Mouse (Mus musculus) thymus, postnatal 0 days (tissue): Measurements from ENCODE around the gene Scaf8. TPM values are rescaled to one million over a fixed set of nuclear protein-coding genes. Genes with fewer than 3 reads are reported as not detected.
"Not testable (repeated sequence)": the region's sequence is repeated elsewhere in the genome, so short reads cannot be mapped to it uniquely, and the experiment has no call there.

ENCODE experiments used
- DNase-seq: peaks from one replicate; pipeline ENCODE4 v3.0.0-alpha.2; 2015; ENCODE audit warnings: low spot score
- polyA plus RNA-seq: library from polyadenylated mRNA; unstranded; fragments of >200 nt; fragmentation: Nextera tagmentation; extraction: Ambion mirVana; gene quantifications from 2 replicates; pipeline ENCODE4 v1.2.1, GENCODE M21; 2015

The Scaf8 gene
- polyA plus RNA-seq, result 19.1 and 19.2 TPM in 2 replicates

DNA sequence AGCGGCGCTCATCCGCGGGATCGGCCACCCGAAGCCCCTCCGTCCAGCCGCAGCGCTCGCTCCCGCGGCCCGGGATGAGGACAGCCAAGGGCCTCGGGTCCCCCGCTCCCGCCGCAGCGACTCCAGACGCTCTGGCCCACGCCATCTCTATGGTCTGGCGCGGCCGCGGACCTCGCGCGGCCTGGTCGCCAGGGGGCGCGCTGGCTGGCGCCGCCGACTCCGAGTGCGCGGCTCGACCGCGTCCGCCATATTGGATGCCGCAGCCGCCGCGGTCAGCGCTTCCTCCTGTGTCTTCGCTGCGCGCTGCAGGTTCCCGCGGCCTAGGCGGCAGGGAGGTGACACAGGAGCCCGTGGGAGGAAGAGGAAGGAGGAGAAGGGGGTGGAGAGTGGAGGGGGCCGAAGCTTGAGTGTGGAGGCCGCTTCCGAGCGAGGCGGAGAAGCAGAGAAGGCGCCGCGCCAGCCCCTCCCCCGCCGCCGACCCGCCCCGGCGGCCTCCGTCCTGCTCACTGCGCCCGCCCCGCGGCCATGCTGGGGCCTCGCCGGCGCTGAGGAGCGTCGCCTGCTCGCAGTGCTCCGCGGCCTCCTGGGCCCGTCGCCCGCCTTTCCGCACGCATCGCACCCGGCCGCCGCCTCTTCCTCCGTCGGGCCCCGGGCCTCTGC is at the start of gene Scaf8:
Gene Scaf8, plus strand, starts transcription at position 253 of the 660 bp plus-strand sequence.
- peak; percentile 93 for DNase-seq

- DNase-seq, result no peak
These were observed 39.5 kb upstream of the Scaf8 start for GRCm38 (mm10) chr17:3075166-3075872.

GRCm38 (mm10) chr17:3075873-3076245 is 38.9 kb upstream of the Scaf8 start:
- no peak for DNase-seq

GRCm38 (mm10) chr17:3077936-3078335 is 36.8 kb upstream of the Scaf8 start:
- DNase-seq, result not testable (repeated sequence)

DNA sequence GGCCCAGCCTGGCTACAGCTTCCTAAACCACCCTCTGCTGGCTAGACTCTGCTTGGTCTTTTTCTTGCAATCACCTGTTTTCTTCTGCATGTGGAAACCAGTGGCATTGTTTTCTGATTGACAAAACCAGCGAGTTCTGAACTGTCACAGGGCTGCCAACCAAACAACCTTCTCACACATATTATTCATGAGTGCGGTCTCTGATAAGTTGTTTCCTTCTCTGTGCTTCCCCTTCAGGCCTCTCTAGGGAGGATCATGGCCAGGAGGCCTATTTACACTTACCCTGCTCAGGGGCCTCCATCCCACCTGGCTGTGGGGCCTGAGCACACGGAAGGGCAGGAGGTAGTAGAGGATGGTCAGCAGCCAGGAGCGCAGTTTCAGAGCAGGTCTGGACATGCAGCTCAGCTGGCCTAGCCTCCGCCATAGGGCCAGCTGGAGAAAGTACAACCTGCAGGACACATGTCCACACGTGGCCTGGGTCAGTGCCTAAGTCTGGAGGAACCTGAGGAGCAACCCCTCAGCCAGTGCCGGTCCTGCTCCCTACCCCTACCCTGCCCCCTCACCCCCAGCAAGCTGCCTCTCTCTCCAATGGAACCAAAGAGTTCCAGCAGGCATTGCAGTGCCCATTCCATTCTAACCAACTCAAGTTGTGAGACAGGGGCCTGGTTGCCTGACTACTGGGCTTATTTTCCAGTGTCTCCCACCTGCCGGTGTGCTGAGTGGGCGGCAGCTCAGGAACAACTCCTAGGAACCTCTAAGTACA is 34.0 kb upstream of the Scaf8 start:
- not testable (repeated sequence) for DNase-seq

GRCm38 (mm10) chr17:3081512-3082100 is 33.2 kb upstream of the Scaf8 start:
- DNase-seq, result not testable (repeated sequence)

GRCm38 (mm10) chr17:3082125-3082755 is 32.5 kb upstream of the Scaf8 start:
- peak; percentile 45 for DNase-seq

- peak; percentile 64 for DNase-seq
These were observed 31.7 kb upstream of the Scaf8 start for GRCm38 (mm10) chr17:3082756-3083749.

DNA sequence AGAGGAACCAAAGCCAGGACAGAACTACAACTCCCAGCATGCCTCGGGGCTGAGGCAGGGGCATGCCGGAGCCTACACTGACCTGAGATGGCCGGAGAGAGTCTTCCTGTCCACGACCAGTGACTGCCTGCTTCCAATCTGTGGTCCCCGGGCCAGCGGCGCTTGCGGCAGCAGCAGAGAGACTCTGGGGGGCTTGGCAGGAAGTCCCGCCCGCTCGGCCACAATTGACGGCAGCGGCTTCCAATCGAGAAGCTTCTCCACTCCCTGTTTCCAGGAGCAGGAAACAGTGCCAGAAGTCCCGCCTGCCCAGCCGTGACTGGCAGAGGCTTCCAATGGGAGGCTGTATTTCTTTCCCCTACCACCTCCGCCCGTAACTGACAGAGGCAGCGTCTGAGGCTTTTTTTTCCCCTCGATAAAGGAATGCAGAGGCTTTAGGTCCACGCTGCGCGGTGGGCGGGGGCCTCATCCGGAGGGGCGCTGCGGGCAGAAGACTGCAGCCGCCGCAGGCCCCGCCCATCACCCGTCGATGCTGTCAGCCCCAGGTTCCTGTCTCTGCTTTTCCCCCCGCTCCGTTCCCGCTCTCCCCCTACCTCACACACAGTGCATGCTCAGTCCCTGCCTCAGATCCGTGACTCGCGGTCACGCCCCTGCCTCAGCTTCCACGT is 30.8 kb upstream of the Scaf8 start:
- DNase-seq, result peak; percentile 94

DNA sequence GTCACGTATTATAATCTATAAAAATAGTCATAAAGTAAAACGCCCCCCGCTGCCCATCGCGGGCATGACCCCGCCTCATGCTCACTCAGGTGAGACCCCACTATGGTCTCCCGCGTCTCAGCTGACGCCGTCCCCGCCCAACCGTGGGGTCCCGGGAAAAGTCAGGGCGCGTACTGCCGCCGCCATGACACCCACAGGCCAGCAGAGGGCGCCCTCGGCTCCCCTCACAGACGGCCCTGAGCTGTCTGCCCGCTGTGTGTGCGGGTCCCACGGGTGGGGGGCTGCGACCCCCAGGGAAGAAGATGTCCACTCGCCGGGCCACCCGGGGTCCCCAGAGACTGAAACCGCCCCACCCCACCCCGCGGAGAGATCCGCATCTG is 30.2 kb upstream of the Scaf8 start:
- DNase-seq, result peak; percentile 84

DNA sequence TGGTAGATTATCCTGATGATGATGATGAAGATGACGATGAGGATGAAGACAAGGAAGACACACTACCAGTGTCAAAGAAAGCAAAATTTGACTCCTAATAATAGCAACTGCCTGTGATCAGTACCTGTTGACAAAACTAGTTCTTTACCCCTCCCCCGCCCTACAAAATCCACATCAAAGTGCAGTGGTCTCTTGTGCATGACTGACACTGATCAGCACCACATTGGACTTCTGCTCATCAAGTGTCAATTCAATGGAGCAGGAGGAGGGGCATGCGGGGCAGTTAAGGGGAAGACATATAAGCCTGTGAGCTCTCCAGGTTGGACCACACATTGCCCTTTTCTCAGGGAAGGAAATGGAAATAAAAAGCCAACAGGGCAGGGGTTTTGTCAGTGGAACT is 29.6 kb upstream of the Scaf8 start:
- DNase-seq, result peak; percentile 37

DNA sequence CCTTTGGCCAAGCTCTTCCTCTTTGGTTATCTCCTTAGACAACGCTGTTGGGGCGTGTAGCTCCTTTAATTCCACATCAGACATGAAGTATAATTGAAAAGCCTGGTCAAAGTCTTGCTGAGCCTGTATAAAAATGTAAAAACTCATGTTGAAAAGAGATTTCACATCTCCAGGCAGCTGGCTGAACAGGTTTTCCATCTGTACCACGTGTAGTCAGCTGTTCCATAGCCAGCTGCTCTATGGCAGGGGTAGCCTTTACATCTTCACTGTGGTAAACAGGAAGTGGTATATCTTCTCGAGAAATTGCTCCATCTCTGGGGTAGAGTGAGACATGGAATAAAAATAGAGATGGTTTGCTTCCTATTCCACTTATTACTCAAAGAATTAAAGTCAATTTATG is 22.1 kb upstream of the Scaf8 start:
- peak; percentile 83 for DNase-seq

DNA sequence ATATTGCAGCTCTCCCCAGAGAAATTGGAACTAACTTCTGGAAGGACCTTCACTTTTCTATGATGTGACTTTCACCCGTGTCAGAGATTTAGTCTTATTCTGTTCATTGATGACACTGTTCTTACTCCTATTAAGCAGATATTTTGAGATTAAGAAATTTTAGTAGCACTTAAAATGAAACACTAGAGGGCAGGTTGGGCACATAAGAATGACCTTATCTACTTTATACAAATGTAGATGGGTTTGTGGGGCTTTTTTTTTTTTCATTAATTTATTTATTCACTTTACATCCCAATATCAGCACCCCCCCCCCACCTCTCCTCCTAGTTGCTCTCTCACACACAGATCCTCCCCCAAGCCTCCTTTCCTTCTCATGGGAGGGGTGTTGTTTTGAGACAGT is 15.5 kb upstream of the Scaf8 start:
- not testable (repeated sequence) for DNase-seq

GRCm38 (mm10) chr17:3102336-3103165 is 12.2 kb upstream of the Scaf8 start:
- peak; percentile 76 for DNase-seq

GRCm38 (mm10) chr17:3104154-3104931 is 10.4 kb upstream of the Scaf8 start:
- DNase-seq, result no peak

- no peak for DNase-seq
These were observed 9.8 kb upstream of the Scaf8 start for GRCm38 (mm10) chr17:3105022-3105421.

DNA sequence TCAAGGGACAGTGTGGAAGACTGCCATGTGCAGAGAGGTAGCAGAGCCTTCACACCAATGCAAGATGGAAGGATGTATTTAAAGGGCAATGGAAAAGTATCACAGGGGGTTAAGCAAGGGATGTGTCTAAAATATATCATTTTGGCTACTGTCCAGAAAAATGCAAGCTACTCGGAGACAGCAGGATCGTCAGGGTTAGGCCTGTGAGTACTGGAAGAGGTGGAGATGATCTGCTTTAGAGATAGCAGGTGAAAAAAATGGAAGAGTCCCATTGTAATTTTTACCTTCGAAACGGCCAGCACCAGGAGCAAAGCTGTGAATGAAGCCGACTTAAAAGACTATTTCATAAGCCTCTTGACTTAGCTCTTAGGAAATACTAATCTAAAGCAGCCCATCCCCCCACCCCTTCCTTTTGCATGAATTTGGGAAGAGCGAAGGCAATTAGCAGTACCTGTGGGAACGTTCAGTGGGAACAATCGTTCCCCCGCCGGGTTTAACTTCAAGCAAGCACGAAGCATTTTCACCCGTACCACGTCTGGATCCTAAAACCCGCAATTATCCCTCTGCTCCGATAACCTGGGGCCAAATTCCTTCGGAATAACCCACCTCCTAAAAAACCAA is 925 bp upstream of the Scaf8 start:
- DNase-seq, result peak; percentile 21
